Mouse (Mus musculus): ENCODE results near the gene Snx12.
A peak's percentile ranks its signal among the peaks of the same experiment; 100 is the strongest.

Snx12 gene

DNA sequence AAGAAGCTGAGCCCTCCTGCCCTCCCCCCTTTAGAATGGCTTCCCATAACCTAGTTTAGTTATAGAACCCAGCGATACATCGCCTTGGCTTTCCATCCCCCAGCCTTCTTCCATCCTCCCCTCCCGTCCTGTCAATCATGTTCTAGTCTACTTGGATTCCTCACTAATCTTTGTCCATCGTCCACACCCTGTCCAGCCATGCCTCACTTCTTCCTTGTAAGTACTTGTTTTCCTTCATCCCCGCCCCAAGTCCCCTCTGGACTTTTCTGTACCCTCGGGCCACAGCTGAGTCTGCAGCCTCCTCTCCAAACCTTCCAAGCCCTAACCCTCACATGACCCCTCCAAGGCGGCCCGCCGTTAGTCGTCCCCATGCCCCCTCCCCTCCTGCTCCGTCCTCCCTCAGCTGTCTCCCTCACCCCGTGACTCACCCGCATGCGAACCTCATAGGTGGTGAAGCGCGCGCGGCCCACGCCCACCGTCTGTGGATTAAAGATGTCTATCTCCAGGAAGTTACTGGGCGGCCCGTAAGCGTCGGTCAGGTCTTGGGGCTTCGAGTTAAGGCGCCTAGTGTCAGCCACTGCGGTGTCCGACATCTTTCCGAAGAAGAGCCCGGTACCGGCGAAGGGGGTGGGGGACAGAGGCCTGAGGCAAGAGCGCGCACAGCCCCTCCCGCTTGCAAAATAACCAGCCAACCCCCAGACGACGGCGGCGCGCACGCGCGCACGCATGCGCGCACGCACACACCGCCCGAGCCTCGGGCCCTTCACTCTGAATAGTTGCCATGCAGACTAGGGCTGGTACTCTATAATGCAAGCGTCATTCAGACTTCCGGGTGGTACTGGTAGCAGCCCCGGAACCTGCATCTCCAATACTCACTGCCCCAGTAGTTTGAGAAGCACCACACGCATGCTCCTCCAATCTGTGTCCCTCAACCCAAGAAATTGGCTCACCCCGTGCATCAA lies at the start of gene Snx12:
Snx12 (minus strand) TSS at position 730 of the 962 bp plus-strand sequence.
- DNase-seq: peak; percentile 81 to 93

- no peak for DNase-seq
These were observed 46.4 kb upstream of the Snx12 start, which contains the start of gene Gm20489 for GRCm38 (mm10) chrX:101268755-101269124. Gene Gm20489 (minus strand): TSS chrX:101269023.

- no peak for DNase-seq
These were observed 45.8 kb upstream of the Snx12 start, which contains the start of gene Il2rg for GRCm38 (mm10) chrX:101268025-101268754. Gene Il2rg (minus strand): TSS chrX:101268255.

- no peak for DNase-seq
These were observed 44.3 kb upstream of the Snx12 start for GRCm38 (mm10) chrX:101266631-101267030.

DNA sequence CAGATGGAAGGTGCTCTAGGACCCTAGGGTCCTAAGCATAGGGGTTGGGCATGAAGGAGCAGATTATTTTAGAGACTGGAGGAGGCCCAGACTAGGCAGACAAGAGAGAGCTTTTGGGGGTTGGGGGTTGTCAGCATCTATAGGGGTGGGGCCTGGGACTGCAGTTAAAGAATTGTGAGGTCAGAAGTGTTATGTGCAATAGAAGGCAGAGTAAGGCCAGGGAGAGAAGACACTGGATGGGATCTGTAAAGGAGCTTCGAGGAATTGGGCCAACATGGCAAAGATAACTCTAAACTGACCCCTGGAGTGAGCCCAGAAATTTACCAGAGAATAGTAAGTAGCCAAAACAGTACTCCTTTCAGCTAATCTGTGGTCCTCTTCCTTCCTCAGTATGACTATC lies 41.5 kb upstream of the Snx12 start, which contains the start of gene Gm614:
Gm614 (minus strand) TSS at position 101 of the 400 bp plus-strand sequence.
- DNase-seq: no peak

DNA sequence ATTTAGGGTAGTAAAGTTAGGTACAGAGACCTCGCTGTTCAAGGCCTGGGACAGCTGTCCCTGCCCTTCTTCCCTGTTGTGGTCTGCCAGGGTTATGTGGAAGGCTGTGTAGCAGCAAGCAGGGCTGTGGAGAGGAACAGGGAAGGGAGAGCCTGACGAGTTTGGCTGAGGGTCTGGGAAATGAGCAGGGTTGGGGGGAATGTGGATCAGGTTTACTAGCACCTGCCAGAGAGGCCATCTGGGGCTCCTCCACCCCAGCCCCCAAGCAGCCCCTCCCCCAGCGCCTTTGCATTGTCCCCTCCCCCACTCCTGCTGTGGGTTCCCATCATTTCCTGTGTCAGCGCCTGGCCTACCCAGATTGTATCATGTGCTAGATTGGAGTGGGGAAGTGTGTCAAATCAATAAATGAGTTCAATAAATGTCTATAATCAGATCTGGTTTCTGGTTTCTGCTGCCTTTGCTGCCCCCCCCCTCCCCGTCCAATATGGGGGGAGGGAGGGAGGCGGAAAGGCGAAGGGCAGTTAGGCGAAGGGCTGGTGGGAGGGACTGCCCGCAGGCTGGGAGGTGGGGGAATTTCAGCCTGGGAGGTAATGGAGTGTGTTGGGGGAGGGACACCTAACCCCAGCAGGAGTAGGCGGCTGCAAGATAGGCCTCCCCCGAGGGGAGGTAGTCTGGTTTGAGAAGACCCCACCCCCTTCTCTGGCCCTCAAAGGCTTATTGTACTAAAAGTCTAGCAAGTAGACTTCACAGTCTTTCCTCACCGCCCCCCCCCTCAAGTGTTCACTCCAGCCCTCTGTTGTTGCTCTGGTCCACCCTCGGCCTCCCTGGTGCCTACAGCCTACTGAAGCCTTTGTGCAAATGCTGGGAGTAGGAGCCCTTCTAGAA lies 38.3 kb upstream of the Snx12 start:
- no peak for DNase-seq

- peak in 1 of 2 experiments; percentile 34 for DNase-seq
These were observed 34.2 kb upstream of the Snx12 start for GRCm38 (mm10) chrX:101256603-101257002.

DNA sequence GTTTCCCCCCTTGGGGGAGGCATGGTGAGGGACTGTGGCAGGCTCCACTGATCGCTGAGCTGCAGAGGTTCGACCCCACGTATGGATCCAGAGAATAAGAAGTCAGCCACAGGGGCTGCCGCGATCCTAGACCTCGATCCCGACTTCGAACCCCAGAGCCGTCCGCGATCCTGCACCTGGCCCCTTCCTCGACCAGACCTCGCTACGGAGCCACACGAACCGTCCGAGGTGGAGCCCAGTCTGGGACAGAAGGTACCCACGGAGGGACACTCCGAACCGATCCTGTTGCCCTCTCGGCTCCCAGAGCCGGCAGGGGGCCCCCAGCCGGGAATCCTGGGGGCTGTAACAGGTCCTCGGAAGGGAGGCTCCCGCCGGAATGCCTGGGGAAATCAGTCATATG lies 32.4 kb upstream of the Snx12 start:
- no peak for DNase-seq

- DNase-seq: peak; percentile 93 to 95
These were observed 31.8 kb upstream of the Snx12 start, which contains the start of gene Foxo4 for GRCm38 (mm10) chrX:101253952-101254729. Gene Foxo4 (plus strand): TSS chrX:101254528.

DNA sequence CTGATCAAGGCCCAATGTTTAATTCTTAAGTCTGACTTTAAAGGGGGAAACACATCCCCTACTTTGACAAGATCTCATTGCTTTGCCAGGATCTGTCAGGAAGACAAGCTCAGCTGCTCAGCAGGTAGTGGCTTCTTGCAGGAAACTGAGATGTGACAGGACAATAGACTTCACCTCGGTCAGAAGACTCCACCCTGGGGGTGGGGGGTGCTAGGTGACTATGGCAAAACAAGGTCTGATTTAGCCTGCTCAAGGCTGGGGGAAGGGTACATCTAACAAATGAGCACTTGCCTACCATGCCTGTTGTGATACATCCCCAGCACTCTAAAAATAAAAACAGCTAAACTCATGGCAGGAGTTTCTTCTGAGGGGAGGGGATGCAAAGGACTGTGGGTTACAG lies 22.6 kb upstream of the Snx12 start:
- DNase-seq: no peak

- no peak for DNase-seq
These were observed 416 bp upstream of the Snx12 start for GRCm38 (mm10) chrX:101222796-101223162.

GRCm38 (mm10) chrX:101189285-101189684 lies 33.1 kb downstream of the Snx12 start:
- no peak for DNase-seq

DNA sequence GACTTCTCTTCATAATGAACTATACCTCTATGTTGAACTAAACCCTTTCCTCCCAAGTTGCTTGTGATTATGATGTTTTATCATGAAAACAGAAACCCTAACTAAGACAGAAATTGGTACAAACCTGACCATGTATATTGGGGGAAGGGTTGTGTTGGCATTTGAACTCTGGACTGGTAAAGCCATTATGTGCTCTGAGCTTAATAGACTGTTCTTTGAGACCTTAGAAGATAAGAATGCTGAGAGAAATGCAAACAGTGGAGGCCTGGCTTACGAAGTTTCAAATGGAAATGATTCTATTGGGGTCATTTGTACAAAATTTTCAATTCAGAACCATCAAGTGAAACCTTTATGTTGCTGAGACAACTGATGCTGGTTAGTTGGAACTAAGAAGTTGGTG lies 34.7 kb downstream of the Snx12 start:
- DNase-seq: no peak

- DNase-seq: no peak
These were observed 49.0 kb downstream of the Snx12 start for GRCm38 (mm10) chrX:101173388-101173787.

DNA sequence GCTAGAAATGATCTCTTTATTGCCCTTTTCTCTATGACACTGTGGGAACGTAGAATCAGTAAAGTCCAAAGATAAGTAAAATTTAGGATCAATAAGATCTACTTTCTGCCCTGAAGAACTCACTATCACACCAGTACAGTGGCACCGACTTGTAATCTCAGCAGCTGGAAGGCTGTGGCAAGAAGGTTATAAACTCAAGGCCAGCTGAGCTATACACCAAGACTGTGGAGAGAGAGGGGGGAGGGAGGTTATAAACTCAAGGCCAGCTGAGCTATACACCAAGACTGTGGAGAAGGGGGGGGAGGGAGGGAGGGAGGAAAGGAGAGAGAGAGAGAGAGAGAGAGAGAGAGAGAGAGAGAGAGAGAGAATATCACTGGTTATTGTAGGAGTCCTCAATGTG lies 53.9 kb downstream of the Snx12 start:
- no peak for DNase-seq

- no peak for DNase-seq
These were observed 58.6 kb downstream of the Snx12 start for GRCm38 (mm10) chrX:101163739-101164138.

GRCm38 (mm10) chrX:101163278-101163677 lies 59.1 kb downstream of the Snx12 start:
- no peak for DNase-seq

GRCm38 (mm10) chrX:101162532-101162931 lies 59.8 kb downstream of the Snx12 start:
- no peak for DNase-seq

- DNase-seq: no peak
These were observed 64.9 kb downstream of the Snx12 start for GRCm38 (mm10) chrX:101157488-101157887.

- no peak for DNase-seq
These were observed 66.0 kb downstream of the Snx12 start for GRCm38 (mm10) chrX:101156369-101156768.

DNA sequence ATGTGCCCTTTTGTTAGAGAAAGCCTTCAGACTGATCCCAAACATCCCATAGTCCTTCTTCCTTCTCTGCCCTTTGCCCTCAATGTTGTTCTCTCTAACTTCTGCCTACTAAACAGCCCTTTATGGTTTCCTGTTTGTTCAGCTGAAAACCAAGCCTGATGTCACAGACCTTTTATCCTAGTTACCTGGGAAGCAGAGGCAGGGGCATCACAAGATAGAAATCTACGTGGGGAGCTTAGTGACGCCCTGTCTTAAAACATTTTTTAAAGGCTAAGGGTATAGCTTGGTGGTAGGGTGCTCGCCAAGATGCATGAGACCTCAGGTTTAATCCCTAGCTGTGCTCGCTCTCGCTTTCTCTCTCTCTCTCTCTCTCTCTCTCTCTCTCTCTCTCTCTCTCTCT lies 74.9 kb downstream of the Snx12 start:
- DNase-seq: no peak
